Mouse (Mus musculus): ENCODE measurements around the gene 4933427D14Rik. TPM values are rescaled to one million over a fixed set of nuclear protein-coding genes. Genes with fewer than 3 reads are reported as not detected.

Gene 4933427D14Rik
- polyA plus RNA-seq, 1 experiment from 2014 or later, result 13.9 TPM

GRCm38 (mm10) chr11:72163198-72163597 lies 44.1 kb downstream of the 4933427D14Rik start:
- no peak overlapping the region for H3K4me2 ChIP-seq (ENCODE audit: low read length)
- DNase-seq (ENCODE audit: low spot score) (no peak), ATAC-seq (replicated peaks; ENCODE audit: low FRiP score, low TSS enrichment, low read depth) (no peak)
- H3K36me3 ChIP-seq (ENCODE audit: control insufficient read depth, insufficient read depth, low read length), result peaks cover 62% of the 10 kb centered on the region
- no peak overlapping the region for H3K9ac ChIP-seq (ENCODE audit: low read length)
- no peaks in the 10 kb centered on the region for H3K9me3 ChIP-seq (ENCODE audit: control insufficient read depth, low read length)
- H3K4me1 ChIP-seq (replicated peaks; ENCODE audit: control insufficient read depth, insufficient read depth, low read length), result no peaks in the 10 kb centered on the region
- H3K4me3 ChIP-seq (ENCODE audit: low read depth, low read length), result no peak overlapping the region
- no peaks in the 10 kb centered on the region for H3K27me3 ChIP-seq (replicated peaks; ENCODE audit: control insufficient read depth, insufficient read depth, low read length)
- 90% methylated on average over 2 of the region's 2 CpGs for WGBS
- H3K27ac ChIP-seq (ENCODE audit: low read depth), result no peak overlapping the region

GRCm38 (mm10) chr11:72156624-72157023 lies 50.6 kb downstream of the 4933427D14Rik start:
- ATAC-seq (replicated peaks; ENCODE audit: low FRiP score, low TSS enrichment, low read depth) (0 out of 2 replicates have a peak, but pooled peaks have one; percentile 17), DNase-seq (ENCODE audit: low spot score) (no peak)
- H3K4me3 ChIP-seq (ENCODE audit: low read depth, low read length), result no peak overlapping the region
- H3K4me2 ChIP-seq (ENCODE audit: low read length), result no peak overlapping the region
- H3K27me3 ChIP-seq (replicated peaks; ENCODE audit: control insufficient read depth, insufficient read depth, low read length), result no peaks in the 10 kb centered on the region
- peaks cover 8% of the 10 kb centered on the region; the same call in 1 of the 2 replicates for H3K4me1 ChIP-seq (replicated peaks; ENCODE audit: control insufficient read depth, insufficient read depth, low read length)
- H3K9me3 ChIP-seq (ENCODE audit: control insufficient read depth, low read length), result no peaks in the 10 kb centered on the region
- peak overlapping the region; percentile 81 for H3K27ac ChIP-seq (ENCODE audit: low read depth)
- no peak overlapping the region for H3K9ac ChIP-seq (ENCODE audit: low read length)
- H3K36me3 ChIP-seq (ENCODE audit: control insufficient read depth, insufficient read depth, low read length), result peaks cover 53% of the 10 kb centered on the region
- WGBS, result 46% methylated on average over 2 of the region's 2 CpGs

GRCm38 (mm10) chr11:72155981-72156428 lies 51.3 kb downstream of the 4933427D14Rik start:
- Histone ChIP-seq H3K9me3 (ENCODE audit: control insufficient read depth, low read length) (no peaks in the 10 kb centered on the region), H3K4me1 (replicated peaks; ENCODE audit: control insufficient read depth, insufficient read depth, low read length) (peaks cover 12% of the 10 kb centered on the region), H3K27ac (ENCODE audit: low read depth) (peak overlapping the region; percentile 81), H3K36me3 (ENCODE audit: control insufficient read depth, insufficient read depth, low read length) (peaks cover 53% of the 10 kb centered on the region), H3K9ac (ENCODE audit: low read length) (no peak overlapping the region), H3K4me2 (ENCODE audit: low read length) (peak overlapping the region; percentile 11; the same call in 1 of the 2 replicates), H3K27me3 (replicated peaks; ENCODE audit: control insufficient read depth, insufficient read depth, low read length) (no peaks in the 10 kb centered on the region), H3K4me3 (ENCODE audit: low read depth, low read length) (no peak overlapping the region)
- WGBS, result 44% methylated on average over 4 of the region's 4 CpGs
- DNase-seq (ENCODE audit: low spot score) (no peak), ATAC-seq (replicated peaks; ENCODE audit: low FRiP score, low TSS enrichment, low read depth) (0 out of 2 replicates have a peak, but pooled peaks have one; percentile 20)

- Histone ChIP-seq H3K4me3 (ENCODE audit: low read depth, low read length) (no peak overlapping the region), H3K4me2 (ENCODE audit: low read length) (no peak overlapping the region), H3K36me3 (ENCODE audit: control insufficient read depth, insufficient read depth, low read length) (peaks cover 49% of the 10 kb centered on the region), H3K4me1 (replicated peaks; ENCODE audit: control insufficient read depth, insufficient read depth, low read length) (peaks cover 12% of the 10 kb centered on the region), H3K27ac (ENCODE audit: low read depth) (peak overlapping the region; percentile 81), H3K9ac (ENCODE audit: low read length) (no peak overlapping the region), H3K9me3 (ENCODE audit: control insufficient read depth, low read length) (no peaks in the 10 kb centered on the region), H3K27me3 (replicated peaks; ENCODE audit: control insufficient read depth, insufficient read depth, low read length) (no peaks in the 10 kb centered on the region)
- peak; percentile 60 for DNase-seq (ENCODE audit: low spot score)
- ATAC-seq (replicated peaks; ENCODE audit: low FRiP score, low TSS enrichment, low read depth), result peak; percentile 76; the same call in 1 of the 2 replicates
- WGBS, result 57% methylated on average over 11 of the region's 11 CpGs
Observed at GRCm38 (mm10) chr11:72155186-72155980, 51.9 kb downstream of the 4933427D14Rik start.

- ATAC-seq (replicated peaks; ENCODE audit: low FRiP score, low TSS enrichment, low read depth) (no peak), DNase-seq (ENCODE audit: low spot score) (no peak)
- WGBS, result 85% methylated on average over 12 of the region's 12 CpGs
- Histone ChIP-seq H3K4me3 (ENCODE audit: low read depth, low read length) (no peak overlapping the region), H3K9ac (ENCODE audit: low read length) (no peak overlapping the region), H3K4me1 (replicated peaks; ENCODE audit: control insufficient read depth, insufficient read depth, low read length) (peaks cover 12% of the 10 kb centered on the region), H3K27me3 (replicated peaks; ENCODE audit: control insufficient read depth, insufficient read depth, low read length) (no peaks in the 10 kb centered on the region), H3K27ac (ENCODE audit: low read depth) (no peak overlapping the region), H3K36me3 (ENCODE audit: control insufficient read depth, insufficient read depth, low read length) (peaks cover 32% of the 10 kb centered on the region), H3K9me3 (ENCODE audit: control insufficient read depth, low read length) (no peaks in the 10 kb centered on the region), H3K4me2 (ENCODE audit: low read length) (no peak overlapping the region)
Observed at GRCm38 (mm10) chr11:72153122-72153862, 54.0 kb downstream of the 4933427D14Rik start.

GRCm38 (mm10) chr11:72151120-72151519 lies 56.1 kb downstream of the 4933427D14Rik start:
- DNase-seq (ENCODE audit: low spot score), result no peak
- 45% methylated on average over 2 of the region's 2 CpGs for WGBS

GRCm38 (mm10) chr11:72147910-72148309 lies 59.3 kb downstream of the 4933427D14Rik start:
- 50% methylated on average over 3 of the region's 3 CpGs for WGBS

More at GRCm38 (mm10) chr11:72151120-72151519, 56.1 kb downstream of the 4933427D14Rik start:
- H3K4me1 ChIP-seq (replicated peaks; ENCODE audit: control insufficient read depth, insufficient read depth, low read length), result peaks cover 5% of the 10 kb centered on the region
- no peak overlapping the region for H3K9ac ChIP-seq (ENCODE audit: low read length)
- ATAC-seq (replicated peaks; ENCODE audit: low FRiP score, low TSS enrichment, low read depth), result no peak
- no peak overlapping the region for H3K4me2 ChIP-seq (ENCODE audit: low read length)
- no peaks in the 10 kb centered on the region for H3K27me3 ChIP-seq (replicated peaks; ENCODE audit: control insufficient read depth, insufficient read depth, low read length)
- no peaks in the 10 kb centered on the region for H3K9me3 ChIP-seq (ENCODE audit: control insufficient read depth, low read length)
- H3K27ac ChIP-seq (ENCODE audit: low read depth), result no peak overlapping the region; the same call in 1 of the 2 replicates
- H3K36me3 ChIP-seq (ENCODE audit: control insufficient read depth, insufficient read depth, low read length), result peaks cover 18% of the 10 kb centered on the region
- H3K4me3 ChIP-seq (ENCODE audit: low read depth, low read length), result no peak overlapping the region

GRCm38 (mm10) chr11:72145877-72146248 lies 61.4 kb downstream of the 4933427D14Rik start:
- no peak overlapping the region for H3K4me3 ChIP-seq (ENCODE audit: low read depth, low read length)
- no peak overlapping the region for H3K9ac ChIP-seq (ENCODE audit: low read length)
- H3K36me3 ChIP-seq (ENCODE audit: control insufficient read depth, insufficient read depth, low read length), result no peaks in the 10 kb centered on the region
- DNase-seq (ENCODE audit: low spot score) (no peak), ATAC-seq (replicated peaks; ENCODE audit: low FRiP score, low TSS enrichment, low read depth) (no peak)
- no peak overlapping the region for H3K27ac ChIP-seq (ENCODE audit: low read depth)
- 79% methylated on average over 1 of the region's 1 CpGs for WGBS
- H3K4me2 ChIP-seq (ENCODE audit: low read length), result no peak overlapping the region
- no peaks in the 10 kb centered on the region for H3K4me1 ChIP-seq (replicated peaks; ENCODE audit: control insufficient read depth, insufficient read depth, low read length)
- no peaks in the 10 kb centered on the region for H3K27me3 ChIP-seq (replicated peaks; ENCODE audit: control insufficient read depth, insufficient read depth, low read length)
- H3K9me3 ChIP-seq (ENCODE audit: control insufficient read depth, low read length), result no peaks in the 10 kb centered on the region

More at GRCm38 (mm10) chr11:72147910-72148309, 59.3 kb downstream of the 4933427D14Rik start:
- DNase-seq (ENCODE audit: low spot score), result no peak
- Histone ChIP-seq H3K4me3 (ENCODE audit: low read depth, low read length) (no peak overlapping the region), H3K4me1 (replicated peaks; ENCODE audit: control insufficient read depth, insufficient read depth, low read length) (peaks cover 5% of the 10 kb centered on the region), H3K4me2 (ENCODE audit: low read length) (no peak overlapping the region), H3K36me3 (ENCODE audit: control insufficient read depth, insufficient read depth, low read length) (no peaks in the 10 kb centered on the region), H3K27ac (ENCODE audit: low read depth) (no peak overlapping the region), H3K9me3 (ENCODE audit: control insufficient read depth, low read length) (no peaks in the 10 kb centered on the region), H3K27me3 (replicated peaks; ENCODE audit: control insufficient read depth, insufficient read depth, low read length) (no peaks in the 10 kb centered on the region), H3K9ac (ENCODE audit: low read length) (no peak overlapping the region)
- ATAC-seq (replicated peaks; ENCODE audit: low FRiP score, low TSS enrichment, low read depth), result no peak
